Mouse (Mus musculus) stomach, postnatal 0 days (tissue): ENCODE results near the gene Dpysl5.

Experiments used
- CTCF ChIP-seq: IDR thresholded peaks from 2 replicates; pipeline ENCODE4 v1.5.1; 2016; ENCODE audit warnings: antibody characterized with exemption, low read depth, mild to moderate bottlenecking, moderate library complexity
- EP300 ChIP-seq: optimal IDR thresholded peaks from 2 replicates; pipeline ENCODE3; 2016; ENCODE audit warnings: antibody characterized with exemption

GRCm38 (mm10) chr5:30734666-30735065, 23.3 kb downstream of the Dpysl5 start:
- TF ChIP-seq CTCF (no peak), EP300 (no peak)
